Mouse (Mus musculus) v-Abl transformed pro-B cells (cell line): ENCODE results near the gene Rasip1.

Experiments
- in situ Hi-C, 2 experiments: fragments of 400-800 bp; cut with MboI; formaldehyde crosslinking; loops; one replicate each; pipeline ENCODE4 v1.15.1; 2025; ENCODE audit not compliant: unreplicated experiment in 2 of 2

Rasip1 gene

DNA sequence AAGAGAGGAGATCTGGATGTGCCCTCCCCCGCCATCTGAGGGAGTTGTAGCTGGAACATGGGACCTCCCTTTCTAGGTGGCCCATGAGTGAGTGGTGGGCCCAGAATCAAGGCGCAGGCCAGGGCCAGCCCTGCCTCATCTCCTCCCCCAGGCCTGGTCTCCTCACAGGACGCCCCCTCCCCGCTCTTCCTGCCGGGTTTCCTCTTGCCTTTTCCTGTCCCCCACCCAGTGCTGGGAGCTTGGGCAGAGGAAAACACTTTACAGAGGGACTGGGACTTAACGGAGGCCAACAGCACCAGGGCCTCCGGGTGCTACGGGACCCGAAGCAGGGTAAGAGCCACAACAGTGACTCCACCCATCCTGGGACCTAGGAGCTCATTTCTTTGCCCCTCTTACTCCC lies at the start of gene Rasip1:
TSS of gene Rasip1 (plus strand) at position 228 of the 400 bp plus-strand sequence.
- in situ Hi-C loops = no loop called here

DNA sequence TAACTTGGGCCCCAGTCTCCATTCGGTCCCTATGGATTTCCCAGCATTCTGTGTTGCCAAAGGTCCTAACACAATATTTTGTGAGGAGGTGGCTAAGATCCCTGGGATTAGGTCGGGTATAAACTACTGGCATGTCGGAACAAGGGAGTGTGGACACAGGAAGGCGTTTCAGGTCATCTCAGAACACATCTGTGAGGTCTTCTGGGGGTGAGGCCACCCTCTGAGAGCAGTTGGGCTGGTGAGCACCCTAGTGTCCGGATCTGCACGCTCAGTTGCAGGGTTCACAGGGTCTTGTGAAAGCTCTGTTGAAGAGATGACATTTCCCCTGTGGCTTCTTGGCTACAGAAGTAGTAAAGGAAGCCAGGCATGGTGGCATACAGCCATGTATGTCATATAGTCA lies 41.4 kb upstream of the Rasip1 start:
- in situ Hi-C loops = no loop called here

DNA sequence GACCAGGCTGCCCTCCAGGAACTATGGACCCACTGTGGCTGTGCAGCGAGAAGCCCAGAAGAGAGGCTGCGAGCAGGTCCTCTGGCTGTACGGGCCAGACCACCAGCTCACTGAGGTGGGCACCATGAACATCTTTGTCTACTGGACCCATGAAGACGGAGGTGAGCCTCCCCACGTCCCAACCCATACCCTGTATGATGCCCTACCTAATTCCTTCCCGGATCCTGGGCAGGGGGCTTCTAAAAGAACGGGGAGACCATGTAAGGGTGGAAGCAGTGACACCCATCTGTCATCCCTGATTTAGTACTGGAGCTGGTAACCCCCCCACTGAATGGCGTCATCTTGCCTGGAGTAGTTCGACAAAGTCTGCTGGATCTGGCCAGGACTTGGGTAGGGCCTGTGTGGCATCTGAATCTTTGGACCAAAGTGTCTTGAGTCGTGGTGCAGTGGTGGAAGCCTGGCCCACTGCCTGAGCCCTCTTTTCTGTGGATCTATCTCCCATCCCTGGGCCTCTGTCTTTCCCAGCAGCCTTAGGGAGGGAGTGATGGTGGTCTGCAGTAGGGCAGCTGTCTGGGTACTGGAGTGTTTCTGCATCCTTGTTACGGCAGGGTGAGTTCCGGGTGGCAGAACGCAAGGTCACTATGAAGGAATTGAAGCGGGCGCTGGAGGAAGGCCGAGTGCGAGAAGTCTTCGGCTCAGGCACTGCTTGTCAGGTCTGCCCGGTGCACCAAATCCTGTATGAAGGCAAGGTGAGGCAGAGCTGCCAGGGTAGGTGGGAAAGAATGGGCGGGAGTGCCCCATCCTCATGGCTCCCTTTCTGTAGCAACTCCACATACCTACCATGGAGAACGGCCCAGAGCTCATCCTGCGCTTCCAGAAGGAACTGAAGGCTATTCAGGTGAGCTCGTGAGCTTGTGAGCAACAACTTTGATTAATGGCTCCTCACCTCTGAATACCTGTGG lies 39.4 kb upstream of the Rasip1 start:
- in situ Hi-C loops = no loop called here

DNA sequence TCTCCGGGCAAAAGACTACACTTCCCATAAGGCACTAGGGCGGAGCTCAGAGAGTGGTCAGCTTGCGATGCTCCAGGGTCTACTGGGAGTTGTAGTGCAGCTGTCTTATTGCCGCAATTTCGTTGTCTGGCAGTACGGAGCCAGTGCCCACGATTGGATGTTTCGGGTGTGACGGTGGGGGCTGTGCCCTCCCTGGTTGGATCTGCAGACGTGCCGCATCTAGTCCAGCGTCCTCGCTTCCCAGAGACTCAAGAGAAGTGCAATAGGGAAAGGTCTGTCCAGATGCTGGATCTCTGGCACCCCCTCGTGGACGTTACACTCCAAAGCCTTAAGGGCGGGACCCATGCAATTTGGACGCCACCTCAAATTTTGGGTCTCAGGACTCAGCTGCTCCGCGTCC lies 38.1 kb upstream of the Rasip1 start:
- in situ Hi-C loops = no loop called here

DNA sequence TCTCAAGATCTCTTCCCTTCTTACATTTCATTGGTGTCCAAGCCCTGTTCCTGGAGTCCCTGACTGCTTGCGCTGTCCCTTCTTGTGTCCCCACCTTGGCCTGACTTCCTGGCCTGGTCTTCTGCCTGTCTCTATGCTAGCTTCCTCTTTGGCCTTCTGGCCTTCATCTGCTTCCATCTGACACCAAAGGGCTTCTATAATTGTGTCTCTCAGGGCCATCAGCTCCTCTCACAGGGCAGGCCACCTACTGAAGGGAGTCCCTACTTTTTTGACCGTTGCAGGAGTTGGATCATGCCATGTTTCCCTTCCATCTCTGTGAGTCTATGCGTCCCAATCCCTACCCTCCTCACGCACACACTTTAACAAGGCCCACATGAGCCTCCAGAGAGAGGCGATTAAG lies 37.4 kb upstream of the Rasip1 start:
- in situ Hi-C loops = loop anchor here in 1 of 2 experiments (5.0 to 10.0 kb wide), 2 partner anchors 33 to 95 kb away; partner anchors contain the start of gene Ntn5

DNA sequence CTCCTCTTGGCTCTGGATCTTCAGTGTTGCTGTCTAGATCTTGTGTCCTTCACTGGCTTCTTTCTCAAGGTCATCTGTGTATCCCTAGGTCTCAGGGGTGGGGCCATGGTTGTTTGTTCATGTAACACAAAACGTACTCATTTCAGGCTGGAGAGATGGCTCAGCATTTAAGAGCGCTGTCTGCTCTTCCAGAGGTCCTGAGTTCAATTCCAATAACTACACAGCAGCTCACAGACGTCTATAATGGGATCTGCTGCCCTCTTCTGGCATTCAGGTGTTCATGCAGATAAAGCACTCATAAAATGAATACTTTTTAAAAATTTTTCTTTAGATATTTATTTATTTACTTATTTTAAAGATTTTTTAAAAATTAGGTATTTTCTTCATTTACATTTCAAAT lies 36.4 kb upstream of the Rasip1 start:
- in situ Hi-C loops = loop anchor here in 1 of 2 experiments (5.0 to 10.0 kb wide), 2 partner anchors 34 to 94 kb away; partner anchors contain the start of gene Ntn5

DNA sequence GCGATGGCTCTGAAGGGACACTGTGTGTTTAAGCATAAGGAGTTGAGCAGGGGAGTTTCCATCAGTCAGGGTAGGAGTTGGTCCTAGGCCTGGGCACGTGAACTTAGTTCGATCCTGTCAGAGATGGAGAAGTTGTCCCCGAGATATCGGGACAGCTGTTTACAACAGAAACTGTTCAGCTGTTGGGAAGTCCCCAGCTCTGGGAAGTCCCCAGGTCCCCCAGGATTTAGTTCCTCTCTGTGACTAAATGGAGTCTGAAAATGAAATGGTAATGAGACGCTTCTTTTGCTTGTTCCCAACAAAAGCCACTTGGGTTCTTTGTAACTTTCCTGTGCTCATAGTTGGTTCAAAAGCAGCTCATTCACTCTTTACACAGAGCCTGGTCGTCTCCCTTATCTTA lies 35.4 kb upstream of the Rasip1 start:
- in situ Hi-C loops = loop anchor here in 1 of 2 experiments (5.0 to 10.0 kb wide), 2 partner anchors 35 to 93 kb away; partner anchors contain the start of gene Ntn5

DNA sequence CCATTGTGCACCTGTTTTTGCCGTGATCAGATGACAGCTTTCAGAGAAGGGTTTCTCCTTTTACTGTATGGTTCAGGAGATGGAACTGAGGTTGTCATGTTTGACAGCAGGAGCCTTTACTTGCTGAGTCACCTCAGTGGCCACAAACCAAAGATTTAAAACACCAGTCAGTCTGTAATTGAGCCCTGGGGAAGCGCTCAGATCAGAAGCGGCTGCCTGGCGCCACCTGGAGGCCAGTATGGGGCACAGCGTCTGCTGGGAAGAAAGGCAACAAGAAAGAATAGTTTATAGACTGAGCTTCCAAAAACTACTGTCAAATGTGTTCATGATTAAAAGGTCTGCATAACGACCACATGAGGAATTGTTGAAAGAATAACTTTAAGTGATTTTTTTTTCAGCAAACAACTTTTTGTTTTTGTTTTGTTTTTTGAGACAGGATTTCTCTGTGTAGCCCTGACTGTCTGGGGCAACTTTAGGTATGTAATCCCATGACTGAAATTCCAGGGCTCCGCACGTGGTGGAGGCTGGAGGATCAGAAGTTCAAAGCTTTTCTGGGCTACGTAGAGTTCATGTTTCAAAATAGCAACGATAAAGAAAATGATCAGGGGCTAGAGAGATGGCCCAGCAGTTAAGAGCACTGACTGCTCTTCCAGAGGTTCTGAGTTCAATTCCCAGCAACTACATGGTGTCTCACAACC lies 34.0 kb upstream of the Rasip1 start:
- in situ Hi-C loops = loop anchor here in 1 of 2 experiments (5.0 to 10.0 kb wide), 2 partner anchors 36 to 92 kb away; partner anchors contain the start of gene Ntn5

DNA sequence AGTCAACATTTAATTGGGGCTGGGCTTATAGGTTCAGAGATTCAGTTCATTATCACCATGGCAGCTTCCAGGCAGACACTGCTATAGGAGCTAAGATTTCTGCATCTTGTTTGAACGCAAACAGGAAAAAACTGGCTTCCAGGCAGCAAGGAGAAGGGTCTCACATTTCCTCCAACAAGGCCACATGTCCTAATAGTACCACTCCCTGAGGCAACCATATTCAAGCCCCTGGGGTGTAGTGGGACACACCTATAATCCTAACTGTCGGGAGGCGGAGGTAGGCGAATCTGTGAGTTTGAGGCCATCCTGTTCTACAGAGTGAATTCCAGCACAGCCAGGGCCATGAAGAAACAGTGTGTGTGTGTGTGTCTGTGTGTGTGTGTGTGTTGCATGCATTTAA lies 32.1 kb upstream of the Rasip1 start:
- in situ Hi-C loops = loop anchor here (5.0 to 10.0 kb wide), 2 partner anchors 33 to 90 kb away; partner anchors contain the start of gene Ntn5 (in 1 of the 2)

DNA sequence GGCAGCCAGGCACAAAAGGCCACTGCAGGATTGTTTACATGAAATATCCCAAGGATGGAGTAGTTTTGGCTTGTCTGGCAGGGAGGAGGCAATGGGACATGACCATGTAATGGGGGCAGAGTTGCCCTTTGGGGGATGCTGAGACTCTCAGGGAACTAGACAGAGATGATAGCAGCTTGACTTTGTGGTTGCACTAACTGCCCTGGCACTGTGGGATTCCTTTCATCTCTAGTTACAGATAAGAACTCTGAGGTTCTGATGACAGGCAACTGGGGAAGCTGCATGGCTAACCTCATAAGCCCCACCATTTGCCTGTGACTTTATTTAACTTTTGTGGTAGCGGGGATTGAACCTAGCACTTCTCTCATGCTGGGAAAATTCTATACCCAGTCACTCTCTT lies 31.2 kb upstream of the Rasip1 start:
- in situ Hi-C loops = loop anchor here (5.0 to 10.0 kb wide), 2 partner anchors 34 to 89 kb away; partner anchors contain the start of gene Ntn5 (in 1 of the 2)

DNA sequence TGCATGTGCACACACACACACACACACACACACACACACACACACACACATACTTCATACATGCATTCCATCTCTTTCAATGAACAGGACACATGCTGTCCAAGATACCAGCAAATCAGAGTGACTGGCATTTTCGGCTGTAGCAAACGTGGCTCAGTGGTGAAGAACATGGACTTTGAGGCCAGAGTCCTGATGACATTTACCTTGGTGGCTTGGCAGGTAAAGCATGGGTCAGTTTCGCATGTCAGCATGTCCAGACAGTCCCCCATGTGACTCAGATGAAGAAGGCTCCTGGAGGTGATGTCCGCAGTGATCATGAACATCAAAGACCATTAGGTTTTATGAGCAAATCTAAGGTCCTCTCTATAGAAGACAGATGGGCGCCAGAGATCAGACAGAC lies 30.3 kb upstream of the Rasip1 start:
- in situ Hi-C loops = loop anchor here (5.0 to 10.0 kb wide), 2 partner anchors 35 to 88 kb away; partner anchors contain the start of gene Ntn5 (in 1 of the 2)

DNA sequence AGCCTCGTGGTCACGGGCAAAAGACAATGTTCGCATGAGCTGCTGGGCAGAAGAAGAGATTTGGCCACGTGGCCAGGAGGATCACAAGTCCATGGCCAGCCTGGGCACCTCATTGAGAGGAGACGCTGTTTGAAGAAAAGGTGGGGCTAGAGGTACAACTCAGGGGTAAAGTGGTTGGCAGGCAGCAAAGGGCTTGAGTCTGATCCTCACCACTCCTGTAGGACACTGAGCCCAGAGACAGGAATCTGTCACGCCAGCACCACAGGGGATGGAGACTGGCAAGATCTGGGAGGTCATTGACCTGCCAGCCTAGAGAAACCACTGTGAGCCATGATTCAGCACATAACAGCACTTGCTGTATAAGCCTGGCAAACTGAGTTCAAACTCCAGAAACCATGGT lies 29.8 kb upstream of the Rasip1 start:
- in situ Hi-C loops = loop anchor here (5.0 to 10.0 kb wide), 2 partner anchors 35 to 87 kb away; partner anchors contain the start of gene Ntn5 (in 1 of the 2)

DNA sequence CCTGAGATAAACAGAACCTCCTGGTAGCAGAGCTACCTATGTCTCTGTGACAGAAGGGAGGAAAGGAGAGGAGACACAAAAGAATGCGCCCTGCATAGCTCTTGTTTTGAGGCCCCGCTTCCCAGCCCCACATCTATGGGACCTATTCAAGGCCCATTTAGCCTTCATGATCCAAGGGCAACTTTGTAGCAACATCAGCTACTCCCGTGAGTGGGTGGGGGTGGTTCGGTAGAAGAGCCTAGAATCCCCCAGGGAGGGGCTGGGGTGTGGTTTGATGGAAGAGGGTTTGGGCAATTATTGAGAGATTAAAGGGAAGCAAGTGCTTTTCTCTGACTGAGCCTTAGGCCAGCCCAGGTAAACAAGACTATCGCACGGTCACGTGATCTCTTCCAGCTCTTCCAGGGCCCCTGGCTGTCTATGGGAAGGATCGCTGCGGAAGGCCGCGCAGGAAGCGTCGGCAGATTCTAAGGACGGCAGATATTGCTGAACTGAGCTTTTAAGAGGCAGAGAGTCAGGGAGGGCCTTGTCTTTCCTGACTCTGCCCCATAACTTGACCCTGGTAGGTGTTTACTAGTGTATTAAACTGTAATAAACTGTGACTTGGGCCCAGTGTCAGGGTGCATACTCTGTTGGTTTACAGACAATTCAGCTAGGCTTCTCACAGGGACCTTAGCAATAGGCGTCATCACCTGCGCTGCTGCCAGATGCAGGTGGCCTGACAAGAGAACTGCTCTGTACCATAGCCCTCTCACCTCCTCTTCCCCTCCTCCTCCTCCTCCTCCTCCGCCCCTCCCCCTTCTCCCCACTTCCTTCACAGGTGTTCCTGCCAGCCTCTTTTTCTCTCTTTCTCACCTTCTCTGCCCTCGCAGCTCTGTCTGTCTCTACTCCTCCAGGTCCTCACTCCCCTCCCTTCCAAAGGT lies 28.1 kb upstream of the Rasip1 start:
- in situ Hi-C loops = loop anchor here (5.0 to 10.0 kb wide), 2 partner anchors 37 to 86 kb away; partner anchors contain the start of gene Ntn5 (in 1 of the 2)

DNA sequence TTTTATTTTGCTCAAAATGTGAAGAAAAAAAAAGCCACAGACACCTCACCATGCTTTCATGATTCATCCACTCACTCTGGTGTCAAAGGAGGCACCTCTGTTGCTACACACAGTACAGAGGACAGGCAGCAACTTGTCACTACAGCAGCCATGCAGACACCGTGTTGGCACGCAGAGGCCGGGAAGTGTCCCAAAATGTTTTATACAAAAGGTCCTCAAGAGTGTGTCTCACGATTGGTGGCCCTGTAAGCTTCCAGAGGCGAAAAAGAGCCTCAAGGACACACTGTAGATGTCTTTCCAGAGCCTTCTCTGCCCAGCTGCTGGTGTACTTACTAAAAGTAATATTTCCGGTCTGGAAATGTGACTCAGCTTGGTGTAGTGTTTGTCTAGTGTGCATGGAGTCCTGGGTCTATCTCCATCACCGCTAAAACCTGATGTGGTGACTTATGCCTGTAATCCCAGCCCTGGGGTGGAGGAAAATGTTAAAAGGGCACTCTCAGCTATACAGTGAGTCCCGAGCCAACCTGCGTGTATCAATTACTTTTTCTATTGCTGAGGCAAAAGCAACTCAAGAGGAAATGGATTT lies 21.5 kb upstream of the Rasip1 start:
- in situ Hi-C loops = no loop called here

DNA sequence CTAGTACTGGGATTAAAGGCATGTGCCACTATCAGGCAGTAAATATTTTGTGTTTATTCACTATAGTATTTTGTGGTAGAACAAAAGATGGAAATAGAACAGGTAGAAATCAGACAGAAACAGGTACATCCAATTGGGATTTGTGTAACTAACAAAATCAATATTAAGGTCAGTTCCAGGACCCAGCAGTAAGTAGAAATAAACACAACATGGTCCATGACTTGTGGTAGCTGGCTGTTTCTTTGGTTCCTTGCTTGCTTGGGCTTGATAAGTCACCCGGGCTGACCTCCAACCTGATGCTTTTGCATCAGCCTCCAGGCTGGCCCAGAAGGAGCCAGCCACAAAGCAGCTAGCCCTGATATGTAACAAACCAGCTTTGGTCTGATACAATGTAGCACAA lies 17.8 kb upstream of the Rasip1 start:
- in situ Hi-C loops = no loop called here

DNA sequence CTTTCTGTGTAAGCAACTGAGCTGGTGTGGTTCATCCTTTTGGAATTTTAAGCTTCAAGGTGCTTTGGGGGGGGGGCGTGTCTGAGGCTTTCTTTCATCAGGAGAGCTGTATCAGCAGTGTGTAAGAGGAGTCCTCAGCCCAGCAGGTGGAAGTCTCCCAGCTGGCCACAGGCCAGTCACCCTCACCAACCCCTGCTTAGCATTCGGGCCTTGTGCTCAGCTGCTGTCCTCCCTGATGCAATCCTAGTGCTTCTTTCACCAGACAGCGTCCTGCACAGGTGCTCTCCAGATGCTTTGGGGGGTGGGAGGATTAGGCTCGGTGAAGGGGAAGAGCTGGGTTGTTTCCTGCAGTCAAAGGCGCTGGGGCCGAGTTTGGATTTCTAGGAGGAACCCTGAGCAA lies 11.0 kb upstream of the Rasip1 start:
- in situ Hi-C loops = no loop called here

DNA sequence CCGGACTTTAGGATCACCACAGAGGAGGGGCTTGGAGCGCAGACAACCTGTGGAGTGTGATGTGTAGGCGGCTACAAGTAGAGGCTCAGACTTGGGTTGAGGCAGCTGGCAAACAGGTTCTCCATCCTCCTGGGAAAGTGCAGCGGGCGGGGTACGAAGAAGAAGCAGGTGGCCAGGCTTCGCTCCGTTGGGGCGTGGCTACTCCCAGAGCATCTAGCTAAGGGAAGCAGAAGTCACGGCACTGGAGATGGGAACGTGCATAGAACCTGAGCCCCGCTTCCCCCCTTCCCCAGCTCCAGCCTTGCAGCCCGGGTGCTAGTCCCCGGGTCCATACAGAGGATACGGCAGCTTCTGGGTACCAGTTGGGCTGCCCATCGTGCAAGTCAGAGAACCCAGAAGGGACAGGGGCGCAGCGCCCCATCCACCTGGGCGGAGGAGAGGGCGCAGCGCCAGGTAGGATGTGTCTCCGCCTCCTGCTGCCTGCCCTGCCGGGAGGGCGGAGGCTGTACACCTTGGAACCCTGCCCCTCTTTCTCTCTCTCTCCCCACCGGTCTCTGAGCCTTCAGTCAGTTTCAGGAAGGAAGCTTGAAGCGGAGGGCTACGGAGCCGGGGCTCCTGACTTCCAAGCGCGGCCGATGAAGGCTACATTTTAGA lies 10.1 kb upstream of the Rasip1 start, which contains the start of gene Fut1:
TSS of gene Fut1 (plus strand) at position 248 of the 654 bp plus-strand sequence.
- in situ Hi-C loops = no loop called here

DNA sequence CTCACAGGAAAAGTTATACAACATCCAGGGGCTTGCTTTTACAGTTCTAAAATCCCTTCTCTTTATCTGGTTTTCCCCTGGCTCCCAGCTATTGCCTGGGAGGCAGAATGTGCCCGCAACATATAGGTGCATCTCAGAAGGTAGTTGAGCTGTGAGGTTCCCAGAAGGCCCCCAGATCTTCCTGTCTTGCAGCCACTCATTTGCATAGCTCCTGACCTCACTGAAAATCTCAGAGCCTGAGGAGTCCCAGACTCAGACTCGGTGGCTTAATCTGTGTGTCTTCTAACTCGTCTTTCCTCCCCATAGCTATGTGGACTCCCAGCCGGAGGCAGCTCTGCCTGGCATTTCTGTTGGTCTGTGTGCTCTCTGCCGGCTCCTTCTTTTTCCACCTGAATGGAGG lies 9.0 kb upstream of the Rasip1 start:
- in situ Hi-C loops = no loop called here

DNA sequence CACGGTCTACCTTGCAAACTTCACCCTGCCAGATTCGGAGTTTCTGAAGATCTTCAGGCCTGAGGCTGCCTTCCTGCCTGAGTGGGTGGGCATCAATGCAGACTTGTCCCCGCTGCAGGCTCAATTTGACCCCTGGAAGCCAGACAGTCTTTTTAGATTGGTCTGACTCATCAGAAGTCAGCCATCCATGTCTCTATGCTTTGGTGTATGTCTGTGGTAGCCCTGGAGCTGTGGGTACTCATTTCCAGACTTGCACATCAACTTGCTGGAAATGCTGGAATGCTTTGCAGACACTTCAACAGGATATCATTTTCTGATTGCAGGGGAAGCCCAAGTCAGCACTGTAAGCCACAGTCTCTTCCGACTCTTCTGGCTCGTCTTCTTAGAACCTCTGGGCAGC lies 7.7 kb upstream of the Rasip1 start:
- in situ Hi-C loops = no loop called here
